Mouse (Mus musculus) MEL (cell line): ENCODE results near the gene Map6. TPM values are rescaled to one million over a fixed set of nuclear protein-coding genes. Genes with fewer than 3 reads are reported as not detected.

ENCODE experiments used
- DNase-seq: peaks from one replicate; pipeline ENCODE4 v3.0.0; 2011; ENCODE audit warnings: low read depth, low spot score
- H3K27ac ChIP-seq: 2 replicates; pipeline ENCODE4 v1.5.1; 2012; ENCODE audit warnings: low read depth, mild to moderate bottlenecking, control low read depth, low read length, moderate library complexity; ENCODE audit not compliant: control insufficient read depth
- H3K27me3 ChIP-seq, 2 experiments: fragments of 150-350 bp in 1 of 2; sonication (generic) in 1 of 2; 2 replicates each; pipeline ENCODE4 v1.6.1; 2012; ENCODE audit warnings: low read length in 2 of 2, mild to moderate bottlenecking in 2 of 2, improper control_type of control experiment in 1 of 2, moderate library complexity in 1 of 2; ENCODE audit not compliant: insufficient read depth in 2 of 2, control insufficient read depth in 1 of 2
- H3K36me3 ChIP-seq, 2 experiments: 2 replicates each; pipeline ENCODE4 v1.6.1; 2012 to 2014; ENCODE audit warnings: low read length in 2 of 2, improper control_type of control experiment in 1 of 2, inconsistent platforms in 1 of 2, mild to moderate bottlenecking in 1 of 2; ENCODE audit not compliant: insufficient read depth in 2 of 2, control insufficient read depth in 1 of 2
- H3K4me1 ChIP-seq, 2 experiments: fragments of 150-350 bp in 1 of 2; sonication (generic) in 1 of 2; 2 replicates each; pipeline ENCODE4 v1.6.1; 2012; ENCODE audit warnings: low read length in 2 of 2, improper control_type of control experiment in 1 of 2, mild to moderate bottlenecking in 1 of 2; ENCODE audit not compliant: insufficient read depth in 2 of 2, control insufficient read depth in 1 of 2
- H3K4me3 ChIP-seq, 2 experiments: fragments of 150-350 bp in 1 of 2; sonication (generic) in 1 of 2; 2 replicates each; pipeline ENCODE4 v1.5.1; 2012; ENCODE audit warnings: low read depth in 2 of 2, low read length in 2 of 2, mild to moderate bottlenecking in 2 of 2, moderate library complexity in 2 of 2, control low read depth in 1 of 2, improper control_type of control experiment in 1 of 2; ENCODE audit not compliant: control insufficient read depth in 1 of 2, insufficient read depth in 1 of 2
- H3K79me2 ChIP-seq: 2 replicates; pipeline ENCODE4 v1.6.1; 2012; ENCODE audit warnings: mild to moderate bottlenecking, low read length, moderate library complexity; ENCODE audit not compliant: control insufficient read depth, poor library complexity, insufficient read depth
- H3K9ac ChIP-seq: 2 replicates; pipeline ENCODE4 v1.6.1; 2012; ENCODE audit warnings: low read depth, mild to moderate bottlenecking, control low read depth, low read length, moderate library complexity; ENCODE audit not compliant: control insufficient read depth, poor library complexity, severe bottlenecking
- H3K9me3 ChIP-seq: fragments of 150-350 bp; sonication (generic); replicated peaks from 2 replicates; pipeline ENCODE4 v1.6.1; 2012; ENCODE audit warnings: mild to moderate bottlenecking, low read length, improper control_type of control experiment, moderate library complexity; ENCODE audit not compliant: insufficient read depth
- CHD1 ChIP-seq: IDR thresholded peaks from 2 replicates; pipeline ENCODE4 v1.6.1; 2012; ENCODE audit warnings: low read depth, mild to moderate bottlenecking, inconsistent platforms, low read length, improper control_type of control experiment
- CTCF ChIP-seq, 3 experiments: IDR thresholded peaks in 2 of 3; conservative IDR thresholded peaks in 1 of 3; 2 replicates each; pipeline ENCODE4 v1.5.1; 2011 to 2012; ENCODE audit warnings: low read length in 3 of 3, low read depth in 2 of 3, mild to moderate bottlenecking in 2 of 3, improper control_type of control experiment in 1 of 3, inconsistent platforms in 1 of 3, mixed read lengths in 1 of 3, moderate library complexity in 1 of 3; ENCODE audit not compliant: control insufficient read depth in 1 of 3, insufficient read depth in 1 of 3, poor library complexity in 1 of 3, severe bottlenecking in 1 of 3
- ELF1 ChIP-seq: IDR thresholded peaks from 2 replicates; pipeline ENCODE4 v1.6.1; 2014; ENCODE audit warnings: low read depth, mild to moderate bottlenecking, inconsistent platforms, low read length, improper control_type of control experiment, moderate library complexity
- EP300 ChIP-seq, 2 experiments: IDR thresholded peaks; 2 replicates each; pipeline ENCODE4 v1.6.1; 2011; ENCODE audit warnings: improper control_type of control experiment in 2 of 2, low read length in 2 of 2, low read depth in 1 of 2, mild to moderate bottlenecking in 1 of 2
- ETS1 ChIP-seq: IDR thresholded peaks from 2 replicates; pipeline ENCODE4 v1.6.1; 2012; ENCODE audit warnings: low read depth, mild to moderate bottlenecking, inconsistent platforms, low read length, improper control_type of control experiment, moderate library complexity
- GABPA ChIP-seq: IDR thresholded peaks from 2 replicates; pipeline ENCODE4 v1.6.1; 2012; ENCODE audit warnings: low read depth, mild to moderate bottlenecking, inconsistent platforms, low read length, improper control_type of control experiment, moderate library complexity
- JUND ChIP-seq: IDR thresholded peaks from 2 replicates; pipeline ENCODE4 v1.6.1; 2011; ENCODE audit warnings: low read depth, mild to moderate bottlenecking, improper control_type of control experiment, low read length
- KAT2A ChIP-seq: conservative IDR thresholded peaks from 2 replicates; pipeline ENCODE4 v1.6.1; 2012; ENCODE audit warnings: low read depth, low read length, improper control_type of control experiment, inconsistent platforms
- MAFK ChIP-seq: IDR thresholded peaks from 2 replicates; pipeline ENCODE4 v1.6.1; 2011; ENCODE audit warnings: low read depth, mild to moderate bottlenecking, low read length, improper control_type of control experiment, borderline replicate concordance
- MAZ ChIP-seq: IDR thresholded peaks from 2 replicates; pipeline ENCODE4 v1.6.1; 2012; ENCODE audit warnings: low read depth, mild to moderate bottlenecking, inconsistent platforms, low read length, improper control_type of control experiment
- MEF2A ChIP-seq: IDR thresholded peaks from 2 replicates; pipeline ENCODE4 v1.6.1; 2014; ENCODE audit warnings: low read depth, mild to moderate bottlenecking, inconsistent platforms, low read length, improper control_type of control experiment; ENCODE audit not compliant: poor library complexity, insufficient replicate concordance, severe bottlenecking; ENCODE audit errors: extremely low read depth
- MYB ChIP-seq: IDR thresholded peaks from 2 replicates; pipeline ENCODE4 v1.6.1; 2011; ENCODE audit warnings: mild to moderate bottlenecking, low read depth, low read length, improper control_type of control experiment
- MYC ChIP-seq: IDR thresholded peaks from 2 replicates; pipeline ENCODE4 v1.6.1; 2011; ENCODE audit warnings: low read depth, mild to moderate bottlenecking, low read length, improper control_type of control experiment, moderate library complexity
- POLR2A ChIP-seq, 2 experiments: IDR thresholded peaks; 2 replicates each; pipeline ENCODE4 v1.6.1; 2011 to 2012; ENCODE audit warnings: low read length in 2 of 2, mild to moderate bottlenecking in 2 of 2, control low read depth in 1 of 2, improper control_type of control experiment in 1 of 2, low read depth in 1 of 2, moderate library complexity in 1 of 2; ENCODE audit not compliant: control insufficient read depth in 1 of 2, insufficient read depth in 1 of 2, poor library complexity in 1 of 2
- POLR2AphosphoS5 ChIP-seq: IDR thresholded peaks from 2 replicates; pipeline ENCODE4 v1.6.1; 2012; ENCODE audit warnings: low read depth, borderline replicate concordance, mild to moderate bottlenecking, inconsistent platforms, low read length, moderate library complexity, mixed read lengths
- RAD21 ChIP-seq: IDR thresholded peaks from 2 replicates; pipeline ENCODE4 v1.6.1; 2011; ENCODE audit warnings: mild to moderate bottlenecking, low read depth, low read length, improper control_type of control experiment
- RCOR1 ChIP-seq: IDR thresholded peaks from 2 replicates; pipeline ENCODE4 v1.6.1; 2012; ENCODE audit warnings: low read depth, mild to moderate bottlenecking, inconsistent platforms, low read length, improper control_type of control experiment
- SIN3A ChIP-seq: IDR thresholded peaks from 2 replicates; pipeline ENCODE4 v1.6.1; 2012; ENCODE audit warnings: low read length, improper control_type of control experiment, inconsistent platforms
- SMC3 ChIP-seq: IDR thresholded peaks from 2 replicates; pipeline ENCODE4 v1.6.1; 2011; ENCODE audit warnings: low read depth, low read length, improper control_type of control experiment
- TAL1 ChIP-seq: IDR thresholded peaks from 2 replicates; pipeline ENCODE4 v1.6.1; 2012; ENCODE audit warnings: mild to moderate bottlenecking, inconsistent platforms, low read length, moderate library complexity, mixed read lengths
- TCF12 ChIP-seq: IDR thresholded peaks from 2 replicates; pipeline ENCODE4 v1.6.1; 2014; ENCODE audit warnings: low read depth, mild to moderate bottlenecking, inconsistent platforms, low read length, improper control_type of control experiment, moderate library complexity
- UBTF ChIP-seq: IDR thresholded peaks from 2 replicates; pipeline ENCODE4 v1.6.1; 2012; ENCODE audit warnings: low read depth, mild to moderate bottlenecking, inconsistent platforms, low read length, improper control_type of control experiment, moderate library complexity, borderline replicate concordance; ENCODE audit not compliant: insufficient read depth
- USF2 ChIP-seq, 2 experiments: IDR thresholded peaks; 2 replicates each; pipeline ENCODE4 v1.6.1; 2011 to 2012; ENCODE audit warnings: improper control_type of control experiment in 2 of 2, low read length in 2 of 2, borderline replicate concordance in 1 of 2, inconsistent platforms in 1 of 2, low read depth in 1 of 2, mild to moderate bottlenecking in 1 of 2; ENCODE audit not compliant: insufficient read depth in 1 of 2
- ZC3H11A ChIP-seq: IDR thresholded peaks from 2 replicates; pipeline ENCODE4 v1.6.1; 2012; ENCODE audit warnings: low read depth, mild to moderate bottlenecking, inconsistent platforms, low read length, improper control_type of control experiment
- ZKSCAN1 ChIP-seq: IDR thresholded peaks from 2 replicates; pipeline ENCODE4 v1.6.1; 2012; ENCODE audit warnings: low read depth, mild to moderate bottlenecking, inconsistent platforms, low read length, improper control_type of control experiment, moderate library complexity
- ZMIZ1 ChIP-seq: IDR thresholded peaks from 2 replicates; pipeline ENCODE4 v1.6.1; 2012; ENCODE audit warnings: low read depth, mild to moderate bottlenecking, inconsistent platforms, low read length, improper control_type of control experiment, moderate library complexity
- ZNF384 ChIP-seq: IDR thresholded peaks from 2 replicates; pipeline ENCODE4 v1.6.1; 2012; ENCODE audit warnings: low read depth, mild to moderate bottlenecking, inconsistent platforms, low read length, improper control_type of control experiment
- polyA plus RNA-seq, 2 experiments: library from polyadenylated mRNA; stranded (reverse) in 1 of 2; unstranded in 1 of 2; fragments of >175 nt in 1 of 2; fragments of >200 nt in 1 of 2; gene quantifications; 2 replicates each; pipeline versions ENCODE4 v1.2.1 to v1.2.4; 2012; ENCODE audit warnings: low replicate concordance in 2 of 2, low read depth in 1 of 2; ENCODE audit not compliant: insufficient read length in 2 of 2, insufficient read depth in 1 of 2, missing spikeins in 1 of 2
- total RNA-seq: library from RNA; depleted of rRNA; stranded (reverse); fragments of 300-350 nt; gene quantifications from 2 replicates; pipeline ENCODE4 v1.2.3, GENCODE M21; 2012

The Map6 gene
- total and polyA plus RNA-seq, 3 experiments = not detected

- Histone ChIP-seq H3K27ac (no peak overlapping the region), H3K9me3 (no peaks in the 10 kb centered on the region), H3K79me2 (no peaks in the 10 kb centered on the region), H3K4me3 (no peak overlapping the region), H3K36me3 (no peaks in the 10 kb centered on the region), H3K9ac (no peak overlapping the region), H3K27me3 (peaks cover 2% of the 10 kb centered on the region in 2 experiments; a peak in 3 of 4 replicates), H3K4me1 (peaks cover 0 to 3% of the 10 kb centered on the region in 2 experiments; a peak in 1 of 4 replicates)
- DNase-seq = peak; percentile 47
- TF ChIP-seq ZC3H11A = 0 out of 2 replicates have a peak, but pooled peaks have one; percentile 12
- TF ChIP-seq MYB = no peak
- TF ChIP-seq SMC3 = peak; percentile 60
- no peak for TF ChIP-seq MAFK
- TF ChIP-seq MAZ = no peak
- peak; percentile 52 for TF ChIP-seq RAD21
- TF ChIP-seq MEF2A = no peak
- TF ChIP-seq ETS1 = no peak
- no peak for TF ChIP-seq SIN3A
- TF ChIP-seq UBTF = no peak
- TF ChIP-seq GABPA = no peak
- TF ChIP-seq JUND = no peak
- TF ChIP-seq ELF1 = no peak
- no peak for TF ChIP-seq RCOR1
- no peak for TF ChIP-seq TAL1
- TF ChIP-seq EP300 (IDR thresholded peaks at IDR 0.05; ENCODE audit: low read depth in 1 of 2, low read length in 2 of 2) = no peak
- TF ChIP-seq TCF12 = no peak
- TF ChIP-seq CHD1 = no peak
- no peak for TF ChIP-seq ZKSCAN1
- no peak for TF ChIP-seq USF2 (IDR thresholded peaks at IDR 0.05; ENCODE audit: borderline replicate concordance in 1 of 2, insufficient read depth in 1 of 2, low read depth in 1 of 2, low read length in 2 of 2)
- no peak for TF ChIP-seq POLR2A (IDR thresholded peaks at IDR 0.05; ENCODE audit: control insufficient read depth in 1 of 2, insufficient read depth in 1 of 2, low read depth in 1 of 2, low read length in 2 of 2, poor library complexity in 1 of 2)
- TF ChIP-seq POLR2AphosphoS5 = no peak
- TF ChIP-seq ZNF384 = no peak
- TF ChIP-seq ZMIZ1 = no peak
- no peak for TF ChIP-seq MYC
- TF ChIP-seq KAT2A = no peak
- peak; percentile 60 to 74 (median 69) for TF ChIP-seq CTCF (IDR thresholded peaks at IDR 0.05 in 2 of 3, conservative IDR thresholded peaks at IDR 0.05 in 1 of 3; ENCODE audit: control insufficient read depth in 1 of 3, insufficient read depth in 1 of 3, low read depth in 2 of 3, low read length in 3 of 3, poor library complexity in 1 of 3, severe bottlenecking in 1 of 3)
Measured at GRCm38 (mm10) chr7:99365069-99365468, 97.8 kb downstream of the Map6 start.
